Mouse (Mus musculus) heart, embryonic 16.5 days (tissue): ENCODE results near the gene 4833427G06Rik. TPM values are rescaled to one million over a fixed set of nuclear protein-coding genes. Genes with fewer than 3 reads are reported as not detected.

ENCODE experiments used
- ATAC-seq: fragments of 200-750 bp; cut with Nextera tagmentation; replicated peaks from 2 replicates; pipeline ENCODE4 v1.8.0; 2017; ENCODE audit warnings: moderate number of reproducible peaks; ENCODE audit not compliant: insufficient read depth, low FRiP score; ENCODE audit errors: extremely low read depth
- H3K27ac ChIP-seq: fragments of 300-500 bp; sonication (generic); 2 replicates; pipeline ENCODE4 v1.5.1; 2014; ENCODE audit warnings: mild to moderate bottlenecking, low read length, control low read depth, moderate library complexity
- H3K27me3 ChIP-seq: fragments of 300-500 bp; sonication (generic); 2 replicates; pipeline ENCODE4 v1.6.1; 2014; ENCODE audit warnings: low read length, mixed read lengths; ENCODE audit not compliant: control insufficient read depth, insufficient read depth
- H3K36me3 ChIP-seq: fragments of 300-500 bp; sonication (generic); 2 replicates; pipeline ENCODE4 v1.6.1; 2014; ENCODE audit not compliant: control insufficient read depth, insufficient read depth
- H3K4me1 ChIP-seq: fragments of 300-500 bp; sonication (generic); 2 replicates; pipeline ENCODE4 v1.6.1; 2014; ENCODE audit warnings: low read length, mixed read lengths; ENCODE audit not compliant: control insufficient read depth, insufficient read depth
- H3K4me2 ChIP-seq: fragments of 300-500 bp; sonication (generic); 2 replicates; pipeline ENCODE4 v1.6.1; 2014; ENCODE audit warnings: low read depth, mild to moderate bottlenecking, control low read depth, low read length
- H3K4me3 ChIP-seq: fragments of 300-500 bp; sonication (generic); 2 replicates; pipeline ENCODE4 v1.5.1; 2014; ENCODE audit warnings: mild to moderate bottlenecking, control low read depth, low read length
- H3K9ac ChIP-seq: fragments of 300-500 bp; sonication (generic); 2 replicates; pipeline ENCODE4 v1.6.1; 2014; ENCODE audit warnings: low read length, control low read depth
- H3K9me3 ChIP-seq: fragments of 300-500 bp; sonication (generic); replicated peaks from 2 replicates; pipeline ENCODE4 v1.6.1; 2016; ENCODE audit warnings: low read length; ENCODE audit not compliant: control insufficient read depth
- WGBS: fragments of 180-500 bp; shearing (Covaris S2); extraction: QIAGEN DNeasy Blood & Tissue Kit; methylation state at CpG from one replicate; pipeline ENCODE4 v1.1.7; 2014; 5-methylcytosine and 5-hydroxymethylcytosine counted together
- polyA plus RNA-seq: library from polyadenylated mRNA; unstranded; fragments of >200 nt; fragmentation: Nextera tagmentation; extraction: Ambion mirVana; gene quantifications from 2 replicates; pipeline ENCODE4 v1.2.1, GENCODE M21; 2015

The 4833427G06Rik gene
- polyA plus RNA-seq, 1 experiment from 2014 or later: 0.29 TPM

DNA sequence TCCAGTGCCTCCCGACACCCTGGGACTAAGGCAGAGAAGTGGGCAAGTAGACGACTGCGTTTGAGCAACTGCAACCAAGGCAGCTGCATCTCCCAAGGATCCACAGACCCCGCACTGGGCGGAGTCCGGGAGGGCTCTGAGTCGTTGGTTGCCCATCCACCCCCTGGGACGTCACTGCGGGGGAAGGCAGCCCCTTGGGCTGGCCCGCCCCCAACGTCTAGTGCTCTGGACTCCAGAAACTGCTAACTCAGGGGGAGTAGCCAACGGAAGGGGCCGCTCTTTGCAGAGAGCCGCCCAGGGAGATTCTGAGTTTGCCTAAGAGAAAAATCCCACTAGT is 24.9 kb downstream of the 4833427G06Rik start, which contains the start of gene Layn:
Gene Layn, minus strand, starts transcription at position 116 of the 337 bp plus-strand sequence.
- H3K4me2 ChIP-seq: peak within 1 kb of the TSS; percentile 95
- WGBS: 1% methylated on average over 14 of the region's 14 CpGs

GRCm38 (mm10) chr9:51076300-51076978 is 25.4 kb downstream of the 4833427G06Rik start:
- WGBS: 0% methylated on average over 17 of the region's 17 CpGs
- ATAC-seq: peak; percentile 12; the same call in 1 of the 2 replicates
- Histone ChIP-seq H3K4me2 (peak overlapping the region; percentile 95), H3K9me3 (no peaks in the 10 kb centered on the region), H3K27ac (peak overlapping the region; percentile 73), H3K36me3 (no peaks in the 10 kb centered on the region), H3K27me3 (no peaks in the 10 kb centered on the region), H3K4me1 (peaks cover 9% of the 10 kb centered on the region), H3K4me3 (peak overlapping the region; percentile 68), H3K9ac (peak overlapping the region; percentile 73)

More for the DNA sequence above, 24.9 kb downstream of the 4833427G06Rik start, which contains the start of gene Layn:
- peak; percentile 95 for ATAC-seq
- Histone ChIP-seq H3K4me1 (peaks cover 9% of the 10 kb centered on the region), H3K9me3 (no peaks in the 10 kb centered on the region), H3K27ac (peak within 1 kb of the TSS; percentile 73), H3K9ac (peak within 1 kb of the TSS; percentile 73), H3K36me3 (no peaks in the 10 kb centered on the region), H3K27me3 (no peaks in the 10 kb centered on the region), H3K4me3 (peak within 1 kb of the TSS; percentile 68)

DNA sequence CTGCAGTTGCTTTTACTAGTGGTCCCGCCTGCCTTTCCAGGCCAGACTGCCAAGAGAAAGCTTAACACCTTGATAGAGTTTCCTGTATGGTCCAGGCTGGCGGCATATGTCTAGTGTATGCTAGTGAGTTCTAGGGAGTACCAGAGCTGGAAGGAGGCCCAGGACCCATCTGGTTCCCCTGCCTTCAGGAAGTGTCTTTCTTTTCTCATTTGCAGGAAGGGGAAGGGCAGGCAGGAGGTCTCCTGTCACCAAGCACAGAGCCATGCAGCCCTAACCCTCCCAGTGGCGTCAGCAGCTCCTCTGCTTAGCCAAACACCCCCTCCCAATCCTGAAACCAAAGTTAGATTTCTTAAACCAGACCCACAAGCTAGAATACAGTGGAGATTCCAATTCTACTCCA is 26.1 kb downstream of the 4833427G06Rik start:
- peak overlapping the region; percentile 68 for H3K4me3 ChIP-seq
- H3K9me3 ChIP-seq: no peaks in the 10 kb centered on the region
- peak overlapping the region; percentile 95 for H3K4me2 ChIP-seq
- H3K36me3 ChIP-seq: no peaks in the 10 kb centered on the region
- H3K9ac ChIP-seq: peak overlapping the region; percentile 73; the same call in 1 of the 2 replicates
- H3K27me3 ChIP-seq: no peaks in the 10 kb centered on the region
- peak overlapping the region; percentile 73 for H3K27ac ChIP-seq
- ATAC-seq: peak; percentile 63; the same call in 1 of the 2 replicates
- 27% methylated on average over 3 of the region's 3 CpGs for WGBS
- H3K4me1 ChIP-seq: peaks cover 9% of the 10 kb centered on the region

- Histone ChIP-seq H3K27ac (no peak overlapping the region), H3K9ac (no peak overlapping the region), H3K36me3 (no peaks in the 10 kb centered on the region), H3K27me3 (no peaks in the 10 kb centered on the region), H3K4me2 (no peak overlapping the region), H3K4me1 (peaks cover 3% of the 10 kb centered on the region), H3K4me3 (no peak overlapping the region), H3K9me3 (no peaks in the 10 kb centered on the region)
- ATAC-seq: no peak
- 45% methylated on average over 4 of the region's 4 CpGs for WGBS
Observed at GRCm38 (mm10) chr9:51070801-51071200, 31.1 kb downstream of the 4833427G06Rik start.

- Histone ChIP-seq H3K4me3 (no peak overlapping the region), H3K4me1 (peaks cover 3% of the 10 kb centered on the region), H3K9me3 (no peaks in the 10 kb centered on the region), H3K36me3 (no peaks in the 10 kb centered on the region), H3K4me2 (no peak overlapping the region), H3K9ac (no peak overlapping the region), H3K27ac (no peak overlapping the region), H3K27me3 (no peaks in the 10 kb centered on the region)
- ATAC-seq: no peak
- WGBS: 50% methylated on average over 3 of the region's 3 CpGs
Observed at GRCm38 (mm10) chr9:51068202-51068601, 33.7 kb downstream of the 4833427G06Rik start.

- Histone ChIP-seq H3K9me3 (no peaks in the 10 kb centered on the region), H3K36me3 (0 out of 2 replicates have a peak, but pooled peaks cover 2% of the 10 kb centered on the region), H3K4me2 (no peak within 1 kb of the TSS), H3K4me3 (no peak within 1 kb of the TSS), H3K27ac (no peak within 1 kb of the TSS), H3K4me1 (no peaks in the 10 kb centered on the region), H3K27me3 (no peaks in the 10 kb centered on the region), H3K9ac (no peak within 1 kb of the TSS)
- 85% methylated on average over 2 of the region's 2 CpGs for WGBS
- no peak for ATAC-seq
Observed at GRCm38 (mm10) chr9:51060601-51061000, 41.3 kb downstream of the 4833427G06Rik start, which contains the start of gene Btg4. TSS of gene Btg4 (plus strand) at chr9:51060901.

GRCm38 (mm10) chr9:51058951-51059521 is 42.8 kb downstream of the 4833427G06Rik start:
- WGBS: 55% methylated on average over 4 of the region's 4 CpGs

GRCm38 (mm10) chr9:51056360-51057324 is 45.2 kb downstream of the 4833427G06Rik start:
- no peak overlapping the region for H3K27ac ChIP-seq
- H3K27me3 ChIP-seq: no peaks in the 10 kb centered on the region
- no peak for ATAC-seq
- H3K9ac ChIP-seq: no peak overlapping the region
- H3K4me2 ChIP-seq: no peak overlapping the region
- H3K4me1 ChIP-seq: no peaks in the 10 kb centered on the region
- H3K9me3 ChIP-seq: no peaks in the 10 kb centered on the region
- H3K4me3 ChIP-seq: no peak overlapping the region
- 57% methylated on average over 3 of the region's 3 CpGs for WGBS
- H3K36me3 ChIP-seq: no peaks in the 10 kb centered on the region

More at GRCm38 (mm10) chr9:51058951-51059521, 42.8 kb downstream of the 4833427G06Rik start:
- no peak overlapping the region for H3K27ac ChIP-seq
- H3K9ac ChIP-seq: no peak overlapping the region
- no peaks in the 10 kb centered on the region for H3K9me3 ChIP-seq
- 0 out of 2 replicates have a peak, but pooled peaks cover 2% of the 10 kb centered on the region for H3K36me3 ChIP-seq
- no peaks in the 10 kb centered on the region for H3K27me3 ChIP-seq
- ATAC-seq: no peak
- H3K4me1 ChIP-seq: no peaks in the 10 kb centered on the region
- no peak overlapping the region for H3K4me2 ChIP-seq
- no peak overlapping the region for H3K4me3 ChIP-seq
